Mouse (Mus musculus): ENCODE measurements around the gene Olfr525. TPM values are rescaled to one million over a fixed set of nuclear protein-coding genes. Genes with fewer than 3 reads are reported as not detected.

The Olfr525 gene
- polyA plus RNA-seq, 1 experiment from 2014 or later = not detected

DNA sequence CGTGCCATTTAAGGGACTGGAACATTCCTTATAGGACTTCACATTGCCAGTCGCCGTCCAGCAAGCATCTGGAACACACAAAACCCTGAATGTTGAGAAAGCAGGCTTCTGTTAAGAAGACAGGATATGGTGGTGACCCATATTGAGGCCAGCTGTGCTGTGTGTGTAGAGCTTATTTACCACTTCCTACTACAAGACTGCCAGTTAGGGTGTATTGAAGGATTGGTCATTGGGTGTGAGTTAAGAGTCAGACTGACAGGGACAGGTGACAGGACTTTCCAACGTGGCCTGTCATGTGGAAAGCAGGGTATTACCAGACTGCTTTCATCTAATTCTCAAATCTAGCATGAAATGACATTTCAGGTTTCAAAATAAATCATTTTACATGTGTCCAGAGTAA is 53.6 kb downstream of the Olfr525 start:
- no peaks in the 10 kb centered on the region for H3K4me1 ChIP-seq (ENCODE audit: control insufficient read depth, insufficient read depth, low read length)
- WGBS (ENCODE audit: insufficient replicate concordance) = 64% methylated on average over 4 of the region's 4 CpGs
- no peak overlapping the region for H3K4me3 ChIP-seq (ENCODE audit: low read depth, low read length)
- H3K27ac ChIP-seq (ENCODE audit: low read depth, low read length) = no peak overlapping the region
- H3K36me3 ChIP-seq (ENCODE audit: control insufficient read depth, insufficient read depth, low read length) = no peaks in the 10 kb centered on the region
- no peak for ATAC-seq (replicated peaks; ENCODE audit: insufficient number of reproducible peaks, low FRiP score, low TSS enrichment)
- H3K27me3 ChIP-seq (ENCODE audit: control insufficient read depth, insufficient read depth, low read length) = no peaks in the 10 kb centered on the region
- no peak overlapping the region for H3K4me2 ChIP-seq
- H3K9ac ChIP-seq (ENCODE audit: low read depth, low read length) = no peak overlapping the region
- no peaks in the 10 kb centered on the region for H3K9me3 ChIP-seq (replicated peaks; ENCODE audit: control insufficient read depth, low read length)

GRCm38 (mm10) chr7:140376231-140376630 is 55.6 kb downstream of the Olfr525 start, which contains the start of gene Olfr530:
TSS of gene Olfr530 (minus strand) at chr7:140376331.
- 47% methylated on average over 1 of the region's 1 CpGs for WGBS (ENCODE audit: insufficient replicate concordance)
- no peaks in the 10 kb centered on the region for H3K9me3 ChIP-seq (replicated peaks; ENCODE audit: control insufficient read depth, low read length)
- H3K4me2 ChIP-seq = no peak within 1 kb of the TSS
- no peaks in the 10 kb centered on the region for H3K4me1 ChIP-seq (ENCODE audit: control insufficient read depth, insufficient read depth, low read length)
- no peak for ATAC-seq (replicated peaks; ENCODE audit: insufficient number of reproducible peaks, low FRiP score, low TSS enrichment)
- no peaks in the 10 kb centered on the region for H3K27me3 ChIP-seq (ENCODE audit: control insufficient read depth, insufficient read depth, low read length)
- no peak within 1 kb of the TSS for H3K27ac ChIP-seq (ENCODE audit: low read depth, low read length)
- H3K36me3 ChIP-seq (ENCODE audit: control insufficient read depth, insufficient read depth, low read length) = no peaks in the 10 kb centered on the region
- no peak within 1 kb of the TSS for H3K4me3 ChIP-seq (ENCODE audit: low read depth, low read length)
- H3K9ac ChIP-seq (ENCODE audit: low read depth, low read length) = no peak within 1 kb of the TSS

DNA sequence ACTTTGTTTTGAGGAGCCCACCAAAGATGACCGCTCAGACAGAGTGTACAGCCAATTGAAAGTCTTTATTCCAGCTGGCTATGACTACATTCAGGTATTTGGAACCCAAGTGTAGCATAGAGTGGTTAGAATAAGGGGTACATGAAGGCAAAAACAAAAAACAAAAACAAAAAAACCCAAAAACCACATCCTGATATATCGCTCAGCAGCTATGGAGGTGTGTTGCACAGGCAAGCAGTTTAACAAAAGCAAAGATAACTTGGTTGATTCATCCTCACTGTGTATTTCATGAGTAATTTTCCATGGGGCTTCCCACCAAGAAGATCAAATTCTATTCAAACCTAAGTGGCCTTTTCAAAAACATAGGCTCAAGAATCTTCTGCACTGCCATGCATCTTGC is 56.3 kb downstream of the Olfr525 start:
- Histone ChIP-seq H3K36me3 (ENCODE audit: control insufficient read depth, insufficient read depth, low read length) (no peaks in the 10 kb centered on the region), H3K27me3 (ENCODE audit: control insufficient read depth, insufficient read depth, low read length) (no peaks in the 10 kb centered on the region), H3K9ac (ENCODE audit: low read depth, low read length) (no peak overlapping the region), H3K4me2 (no peak overlapping the region), H3K27ac (ENCODE audit: low read depth, low read length) (no peak overlapping the region), H3K4me1 (ENCODE audit: control insufficient read depth, insufficient read depth, low read length) (no peaks in the 10 kb centered on the region), H3K4me3 (ENCODE audit: low read depth, low read length) (no peak overlapping the region), H3K9me3 (replicated peaks; ENCODE audit: control insufficient read depth, low read length) (no peaks in the 10 kb centered on the region)
- WGBS (ENCODE audit: insufficient replicate concordance) = 85% methylated on average over 2 of the region's 2 CpGs
- no peak for ATAC-seq (replicated peaks; ENCODE audit: insufficient number of reproducible peaks, low FRiP score, low TSS enrichment)

Other genes with a start within 250 kb of the Olfr525 start
- 0.24 and 0.54 TPM in 2 replicates for gene Caly, start 238.3 kb upstream of the Olfr525 start, polyA plus RNA-seq (2014; fragmentation: Nextera tagmentation; extraction: Ambion mirVana)
- not detected in 2 replicates for gene Prap1, start 227.5 kb upstream of the Olfr525 start, polyA plus RNA-seq (2014; fragmentation: Nextera tagmentation; extraction: Ambion mirVana)
- gene Fuom, start 218.4 kb upstream of the Olfr525 start, polyA plus RNA-seq (2014; fragmentation: Nextera tagmentation; extraction: Ambion mirVana) = 69.3 and 71.7 TPM in 2 replicates
- gene Paox, start 205.1 kb upstream of the Olfr525 start, polyA plus RNA-seq (2014; fragmentation: Nextera tagmentation; extraction: Ambion mirVana) = 17.1 and 19.0 TPM in 2 replicates
- gene Echs1, start 204.4 kb upstream of the Olfr525 start, polyA plus RNA-seq (2014; fragmentation: Nextera tagmentation; extraction: Ambion mirVana) = 179 and 198 TPM in 2 replicates
- 24.8 and 33.7 TPM in 2 replicates for gene Mtg1, start 183.3 kb upstream of the Olfr525 start, polyA plus RNA-seq (2014; fragmentation: Nextera tagmentation; extraction: Ambion mirVana)
- 0.04 TPM in 1 of 2 replicates, not detected in the other for gene Sprn, start 166.0 kb upstream of the Olfr525 start, polyA plus RNA-seq (2014; fragmentation: Nextera tagmentation; extraction: Ambion mirVana)
- gene Olfr522, start 156.1 kb upstream of the Olfr525 start, polyA plus RNA-seq (2014; fragmentation: Nextera tagmentation; extraction: Ambion mirVana) = not detected in 2 replicates
- not detected in 2 replicates for gene Olfr523, start 147.6 kb upstream of the Olfr525 start, polyA plus RNA-seq (2014; fragmentation: Nextera tagmentation; extraction: Ambion mirVana)
- gene Olfr524, start 114.9 kb upstream of the Olfr525 start, polyA plus RNA-seq (2014; fragmentation: Nextera tagmentation; extraction: Ambion mirVana) = not detected in 2 replicates
- gene Cd163l1, start 102.6 kb upstream of the Olfr525 start, polyA plus RNA-seq (2014; fragmentation: Nextera tagmentation; extraction: Ambion mirVana) = not detected in 2 replicates
- not detected in 2 replicates for gene 5830411N06Rik, start 73.6 kb upstream of the Olfr525 start, polyA plus RNA-seq (2014; fragmentation: Nextera tagmentation; extraction: Ambion mirVana)
- not detected in 2 replicates for gene Olfr527, start 13.2 kb downstream of the Olfr525 start, polyA plus RNA-seq (2014; fragmentation: Nextera tagmentation; extraction: Ambion mirVana)
- not detected in 2 replicates for gene Olfr60, start 40.8 kb downstream of the Olfr525 start, polyA plus RNA-seq (2014; fragmentation: Nextera tagmentation; extraction: Ambion mirVana)
- not detected in 2 replicates for gene Olfr530, start 55.5 kb downstream of the Olfr525 start, polyA plus RNA-seq (2014; fragmentation: Nextera tagmentation; extraction: Ambion mirVana)
- not detected in 2 replicates for gene Olfr531, start 82.1 kb downstream of the Olfr525 start, polyA plus RNA-seq (2014; fragmentation: Nextera tagmentation; extraction: Ambion mirVana)
- gene Olfr532, start 100.8 kb downstream of the Olfr525 start, polyA plus RNA-seq (2014; fragmentation: Nextera tagmentation; extraction: Ambion mirVana) = not detected in 2 replicates
- gene Olfr533, start 142.5 kb downstream of the Olfr525 start, polyA plus RNA-seq (2014; fragmentation: Nextera tagmentation; extraction: Ambion mirVana) = not detected in 2 replicates
- not detected in 2 replicates for gene Olfr535, start 163.4 kb downstream of the Olfr525 start, polyA plus RNA-seq (2014; fragmentation: Nextera tagmentation; extraction: Ambion mirVana)
- not detected in 2 replicates for gene Olfr536, start 186.5 kb downstream of the Olfr525 start, polyA plus RNA-seq (2014; fragmentation: Nextera tagmentation; extraction: Ambion mirVana)
- gene Olfr538, start 247.0 kb downstream of the Olfr525 start, polyA plus RNA-seq (2014; fragmentation: Nextera tagmentation; extraction: Ambion mirVana) = not detected in 2 replicates

Data from heart, embryonic 11.5 days (tissue).